Mouse (Mus musculus) v-Abl transformed pro-B cells (cell line): ENCODE data around the gene Fat3.

Experiments
- in situ Hi-C, 2 experiments: fragments of 400-800 bp; cut with MboI; formaldehyde crosslinking; loops; one replicate each; pipeline ENCODE4 v1.15.1; 2025; ENCODE audit not compliant: unreplicated experiment in 2 of 2

Gene Fat3

DNA sequence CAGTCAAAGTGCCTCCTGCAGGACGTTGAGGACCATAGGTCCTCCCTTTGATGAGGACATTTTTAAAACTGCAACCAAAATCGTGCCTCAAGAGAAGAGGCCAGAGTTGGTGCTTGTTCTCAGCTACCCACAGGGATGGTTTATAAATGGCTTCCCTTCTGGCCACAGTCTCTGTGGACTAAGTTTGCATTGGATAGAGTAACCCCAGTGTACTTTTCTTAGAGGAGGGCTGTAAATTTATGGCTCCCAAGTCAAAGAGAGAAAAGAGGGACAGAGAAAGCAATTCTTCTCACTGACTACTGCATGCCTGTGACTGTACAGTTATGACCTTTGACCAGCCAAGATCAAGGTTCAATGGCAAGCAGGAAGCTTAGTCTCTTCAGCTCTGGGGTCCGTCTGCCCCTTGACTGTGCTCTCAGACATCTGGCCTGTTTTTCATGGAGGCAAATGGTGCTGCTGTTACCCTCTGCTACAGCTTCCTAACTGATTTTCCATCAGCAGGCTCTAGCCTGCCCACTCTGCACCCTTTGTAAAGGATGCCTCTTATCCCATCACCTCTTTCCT lies 542.8 kb downstream of the Fat3 start:
- in situ Hi-C loops: no loop called here

DNA sequence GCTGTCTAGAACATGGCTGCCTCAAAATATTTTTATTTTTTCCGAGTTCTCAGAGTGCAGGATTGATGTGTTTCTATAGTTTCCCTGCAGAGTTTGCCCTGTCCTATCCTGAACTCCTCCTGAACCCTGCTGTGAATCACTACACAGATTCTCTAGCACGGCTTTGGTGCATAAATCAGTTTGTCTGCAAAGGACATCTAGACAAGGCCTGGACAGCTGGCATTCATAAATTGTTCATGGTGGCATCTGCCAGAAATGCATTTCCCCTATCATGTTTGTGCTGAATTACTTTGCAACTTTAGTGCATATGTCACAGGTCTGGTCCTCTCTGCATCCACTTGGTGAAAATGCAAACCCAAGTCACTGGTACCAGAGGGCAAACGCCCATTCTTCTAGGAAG lies 543.3 kb downstream of the Fat3 start:
- in situ Hi-C loops: no loop called here

DNA sequence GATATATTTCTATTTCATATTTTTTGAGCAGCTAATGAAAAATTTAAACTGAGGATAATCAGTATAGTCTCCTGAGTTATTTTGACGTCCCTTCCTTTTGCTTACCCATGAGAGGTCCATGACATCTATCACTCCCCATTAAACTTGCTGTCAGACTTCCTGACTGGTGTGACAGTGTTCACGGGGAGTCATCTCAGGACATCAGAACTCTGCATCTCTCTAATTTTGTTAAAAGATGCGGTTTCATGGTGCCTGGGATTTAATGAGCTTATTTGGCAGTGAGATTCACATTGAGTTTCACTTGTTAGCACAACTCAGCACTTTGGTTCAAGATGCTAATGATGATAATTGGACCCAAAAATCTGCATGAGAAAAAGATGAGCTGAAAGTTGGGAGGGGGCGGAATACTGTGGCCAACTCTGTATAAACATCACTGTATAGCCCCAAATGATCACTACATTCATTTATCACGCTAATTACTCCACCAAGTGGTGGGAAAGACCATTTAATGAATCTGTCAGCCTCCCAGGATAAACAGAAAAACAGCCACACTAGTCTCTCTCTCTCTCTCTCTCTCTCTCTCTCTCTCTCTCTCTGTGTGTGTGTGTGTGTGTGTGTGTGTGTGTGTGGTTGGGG lies 545.8 kb downstream of the Fat3 start:
- in situ Hi-C loops: no loop called here

DNA sequence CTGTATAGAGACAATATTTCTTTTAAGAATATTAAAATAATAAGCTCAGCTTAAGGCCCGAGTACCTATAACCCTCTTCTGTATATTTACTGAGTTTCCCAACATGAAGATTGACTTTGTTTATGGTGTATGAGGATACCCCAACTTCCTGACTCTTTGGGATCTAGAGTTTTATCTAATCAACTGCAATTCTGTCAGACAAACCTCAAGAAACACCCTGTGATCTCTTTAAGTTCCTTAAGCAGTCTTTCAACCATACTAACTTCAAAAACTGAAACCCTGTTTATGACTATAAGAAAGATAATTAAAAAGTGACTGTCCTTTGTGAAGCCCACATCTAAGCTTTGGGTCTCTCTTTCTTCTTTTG lies 546.8 kb downstream of the Fat3 start:
- in situ Hi-C loops: no loop called here

DNA sequence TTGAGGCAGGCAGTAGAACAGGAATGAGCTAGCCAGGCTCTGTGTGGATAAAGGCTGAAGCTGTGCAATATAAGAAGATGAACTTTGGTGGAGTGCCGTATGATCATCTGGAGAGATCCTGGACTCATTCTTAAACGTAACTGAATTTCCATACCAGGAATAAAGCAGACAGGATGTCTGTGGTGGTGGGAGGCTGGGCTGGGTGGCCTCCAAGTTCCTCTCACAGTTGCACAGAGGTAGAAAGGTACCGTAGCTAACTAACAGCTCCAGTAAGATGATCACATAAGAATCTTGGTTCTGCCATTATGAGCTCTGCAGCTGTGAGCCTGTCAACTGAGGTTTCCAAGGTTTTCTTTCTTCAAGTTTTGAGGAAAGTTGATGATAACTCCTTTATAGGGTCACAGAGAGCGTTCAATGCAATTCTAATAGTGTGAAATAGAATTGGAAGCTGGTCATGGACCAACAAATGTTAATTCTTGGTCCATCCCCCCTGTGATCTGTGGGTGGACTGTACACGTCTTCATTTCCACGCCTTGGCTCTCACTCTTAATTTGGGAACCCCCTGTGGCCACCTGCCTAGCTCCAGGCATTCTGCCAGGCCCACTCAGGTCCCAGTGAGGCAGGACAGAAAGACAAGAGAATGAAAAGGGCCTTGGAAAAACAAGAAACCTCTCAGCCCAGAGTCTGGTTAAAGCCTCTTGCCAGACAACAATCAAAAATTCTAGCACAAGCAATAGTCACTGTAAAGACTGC lies 547.3 kb downstream of the Fat3 start:
- in situ Hi-C loops: no loop called here

DNA sequence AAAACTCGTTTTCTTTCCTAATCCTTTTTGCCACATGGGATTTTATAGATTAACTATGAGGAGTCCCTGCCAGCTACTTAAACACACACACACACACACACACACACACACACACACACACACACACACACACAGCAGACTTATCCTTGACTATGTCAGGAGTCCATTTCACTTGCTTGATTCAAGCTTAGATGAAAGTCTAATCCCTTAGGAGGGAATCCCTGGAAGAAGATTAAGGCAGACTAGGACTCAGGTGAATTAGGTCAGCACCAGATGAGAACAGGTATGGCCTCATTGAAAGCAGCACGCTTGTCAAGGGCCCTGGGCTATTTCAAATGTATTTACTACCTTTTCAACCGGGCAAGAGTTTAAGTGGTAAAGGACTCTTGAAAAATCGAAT lies 553.0 kb downstream of the Fat3 start:
- in situ Hi-C loops: no loop called here

DNA sequence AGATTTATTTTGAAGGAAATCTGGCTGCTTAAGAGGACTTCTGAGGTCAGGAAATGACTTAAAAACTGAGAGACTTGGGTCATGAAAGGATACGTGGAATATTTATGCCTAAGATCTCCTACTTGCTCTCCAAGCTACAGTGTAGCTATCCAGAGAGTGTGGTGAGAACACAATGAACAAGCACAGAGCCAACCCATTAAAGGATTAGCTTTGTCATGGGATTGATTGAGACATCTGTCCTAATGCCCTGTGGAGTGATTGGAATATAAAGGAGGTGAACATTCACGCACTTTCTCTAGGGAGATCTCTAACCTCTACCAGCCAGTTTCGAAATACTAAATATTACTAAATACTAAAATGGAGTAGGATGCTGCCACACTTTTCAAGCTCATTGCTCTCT lies 556.9 kb downstream of the Fat3 start:
- in situ Hi-C loops: no loop called here

DNA sequence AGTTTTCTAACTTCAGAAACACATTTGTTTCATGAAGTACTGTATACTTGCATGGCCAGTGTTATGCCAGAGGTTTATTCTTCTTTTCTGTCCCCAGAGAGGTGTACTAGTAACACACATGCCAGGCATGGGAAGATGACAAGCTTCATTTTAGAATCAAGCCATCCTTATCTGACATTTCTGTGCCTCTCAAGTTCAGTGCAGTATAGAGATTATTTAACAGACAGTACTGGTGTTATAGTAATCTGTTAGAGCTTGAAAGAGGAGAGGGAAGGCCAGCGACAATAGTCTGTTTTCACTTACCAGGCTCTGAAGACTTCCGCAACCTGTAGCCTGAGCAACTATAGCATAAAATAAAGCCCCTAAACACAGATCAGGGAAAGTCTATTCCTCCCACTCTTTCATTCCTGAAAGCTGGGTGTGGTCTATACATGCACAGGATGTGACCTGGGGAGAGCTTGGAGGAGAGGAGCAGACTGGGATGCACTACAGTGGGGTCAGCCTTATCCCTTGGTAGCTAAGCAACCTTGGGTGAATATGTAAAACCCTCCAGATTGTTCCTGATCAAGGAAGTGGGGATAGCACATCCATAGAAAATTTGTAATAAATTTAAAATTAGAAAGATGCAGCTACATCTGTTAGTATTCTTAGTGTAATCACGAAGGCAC lies 557.5 kb downstream of the Fat3 start:
- in situ Hi-C loops: no loop called here

DNA sequence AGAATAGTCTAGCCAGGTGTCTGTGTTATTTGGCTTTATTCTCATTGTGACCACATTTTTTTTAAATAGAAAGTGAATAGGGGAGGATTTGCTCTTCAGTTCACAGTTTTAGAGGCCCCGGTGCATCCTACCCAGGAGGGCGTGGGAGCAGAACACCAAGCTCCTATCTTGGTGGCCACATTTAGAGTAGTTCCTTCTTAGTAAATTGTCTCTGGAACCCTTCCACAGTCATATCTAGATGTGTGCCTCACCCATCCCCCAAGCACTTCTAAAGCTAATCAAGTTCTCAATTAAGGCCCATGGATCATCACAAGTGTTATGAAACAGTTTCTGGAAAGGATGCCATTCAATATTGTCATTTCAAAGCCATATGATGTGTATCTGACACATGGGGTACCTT lies 559.3 kb downstream of the Fat3 start:
- in situ Hi-C loops: no loop called here

DNA sequence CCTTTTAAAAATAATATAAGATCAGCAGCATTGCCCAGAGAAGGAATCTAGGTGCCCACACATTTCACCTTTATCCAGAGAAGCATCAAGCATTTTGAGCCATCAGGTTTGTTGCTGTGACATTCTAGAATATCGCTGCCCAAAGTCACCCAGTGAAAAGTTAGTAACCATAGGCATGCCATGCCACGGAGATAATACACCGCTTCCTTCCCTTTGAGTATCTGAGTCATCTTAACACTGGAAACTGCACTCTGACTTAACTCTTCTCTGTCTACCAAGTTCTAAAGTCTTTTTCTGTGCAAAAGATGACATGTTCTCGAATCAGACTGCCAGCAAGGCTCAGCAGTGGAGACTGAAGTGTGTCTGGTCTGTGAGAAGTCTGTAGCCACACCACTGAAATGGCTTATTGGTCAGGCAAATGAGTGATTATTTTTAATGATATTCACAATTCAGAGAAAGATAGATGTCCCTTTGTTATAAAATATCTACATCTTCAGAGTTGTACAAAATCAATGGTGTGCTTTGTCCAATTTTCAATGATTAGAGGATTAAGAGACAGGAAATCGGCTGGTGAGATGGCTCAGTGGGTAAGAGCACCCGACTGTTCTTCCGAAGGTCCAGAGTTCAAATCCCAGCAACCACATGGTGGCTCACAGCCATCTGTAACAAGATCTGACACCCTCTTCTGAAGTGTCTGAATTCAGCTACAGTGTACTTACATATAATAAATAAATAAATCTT lies 560.0 kb downstream of the Fat3 start:
- in situ Hi-C loops: no loop called here

DNA sequence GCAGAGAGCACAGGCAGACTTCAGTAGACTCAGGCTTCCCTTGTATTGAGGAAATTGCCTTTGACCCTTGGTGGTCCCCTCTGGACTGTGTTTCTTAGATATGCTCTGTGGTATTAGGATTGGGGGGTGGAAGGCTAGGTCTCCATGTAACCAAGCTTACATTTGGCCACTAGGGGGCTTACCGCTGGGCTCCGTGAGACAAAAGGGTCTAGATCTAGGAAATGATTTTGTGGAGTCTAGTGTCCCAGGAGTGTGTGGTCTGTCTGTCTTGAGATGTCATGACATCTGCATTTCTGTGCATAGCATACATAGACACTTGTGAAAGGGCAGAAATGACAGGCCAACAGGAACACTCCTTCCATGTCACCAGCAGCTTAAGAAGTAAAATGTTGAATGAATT lies 561.5 kb downstream of the Fat3 start:
- in situ Hi-C loops: no loop called here

DNA sequence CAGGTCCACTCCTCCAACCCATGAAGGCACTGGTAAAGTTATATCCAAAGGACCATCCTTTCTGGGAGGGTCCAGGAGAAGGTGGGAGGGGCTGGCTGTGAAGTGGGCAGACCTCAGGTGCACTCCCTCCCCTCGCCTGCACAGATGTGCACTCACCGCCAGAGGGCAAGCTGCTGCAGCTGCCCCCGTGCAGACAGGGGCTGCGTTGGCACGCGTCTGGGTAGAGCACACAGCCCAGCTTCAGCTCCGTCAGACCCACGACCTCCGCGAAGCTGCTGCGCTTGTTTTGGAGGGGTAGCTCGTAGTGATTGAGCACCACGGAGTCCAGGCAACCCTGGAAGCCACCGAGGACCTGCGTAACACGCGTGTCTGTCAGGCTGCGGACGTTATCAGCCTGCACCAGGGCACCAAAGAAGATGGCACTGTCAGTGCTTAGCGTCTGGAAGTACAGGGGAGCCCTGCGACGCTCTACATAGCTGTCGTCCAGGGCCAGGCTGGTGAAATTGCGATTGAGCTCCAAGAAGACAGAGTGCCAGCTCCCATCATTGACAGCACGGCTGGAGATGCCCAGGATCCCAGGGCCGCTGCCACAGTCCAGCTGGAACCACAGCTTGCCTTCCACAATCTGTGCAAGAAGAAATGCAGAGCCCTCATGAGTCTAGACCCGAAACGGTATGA lies 563.1 kb downstream of the Fat3 start:
- in situ Hi-C loops: no loop called here

DNA sequence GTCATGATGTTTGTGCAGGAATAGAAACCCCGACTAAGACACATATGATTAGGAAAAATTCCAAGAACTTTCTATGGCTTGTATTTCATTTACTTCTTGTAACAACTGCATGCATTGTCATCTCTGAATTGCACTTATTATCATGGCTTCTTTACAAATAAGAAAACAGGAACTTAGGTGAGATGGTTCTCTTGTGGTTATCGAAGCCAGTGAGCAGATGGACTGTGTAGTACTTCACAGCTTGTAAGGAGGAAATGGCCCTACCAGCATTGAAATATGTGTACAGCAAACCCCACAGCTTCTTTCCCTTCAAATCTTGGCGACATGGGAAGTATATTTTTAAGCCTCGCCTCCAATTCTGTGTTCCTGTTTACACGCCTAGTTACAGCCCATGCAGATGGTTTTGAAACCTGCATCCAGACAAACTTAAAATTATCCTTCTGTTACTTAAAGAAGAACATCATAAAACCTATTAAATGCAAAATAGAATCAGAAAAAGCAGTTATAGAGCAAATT lies 570.1 kb downstream of the Fat3 start:
- in situ Hi-C loops: no loop called here

DNA sequence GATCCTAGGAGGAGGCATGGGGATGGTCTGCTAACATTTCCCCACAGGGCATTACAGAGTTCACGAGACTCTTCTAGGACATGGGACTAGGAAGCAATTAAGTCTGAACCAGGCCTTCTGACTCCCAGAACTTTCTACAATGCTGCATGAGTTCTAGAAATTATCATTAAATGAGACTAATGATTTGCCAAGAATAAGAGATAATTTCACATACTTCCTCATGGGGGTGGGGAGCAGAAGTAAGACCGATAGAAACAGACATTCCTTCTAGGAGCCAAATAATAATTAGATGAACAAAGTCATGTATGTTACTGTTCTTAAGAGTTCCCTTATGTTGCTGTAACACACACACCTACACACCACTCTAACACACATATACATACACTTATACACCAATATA lies 572.8 kb downstream of the Fat3 start:
- in situ Hi-C loops: no loop called here

DNA sequence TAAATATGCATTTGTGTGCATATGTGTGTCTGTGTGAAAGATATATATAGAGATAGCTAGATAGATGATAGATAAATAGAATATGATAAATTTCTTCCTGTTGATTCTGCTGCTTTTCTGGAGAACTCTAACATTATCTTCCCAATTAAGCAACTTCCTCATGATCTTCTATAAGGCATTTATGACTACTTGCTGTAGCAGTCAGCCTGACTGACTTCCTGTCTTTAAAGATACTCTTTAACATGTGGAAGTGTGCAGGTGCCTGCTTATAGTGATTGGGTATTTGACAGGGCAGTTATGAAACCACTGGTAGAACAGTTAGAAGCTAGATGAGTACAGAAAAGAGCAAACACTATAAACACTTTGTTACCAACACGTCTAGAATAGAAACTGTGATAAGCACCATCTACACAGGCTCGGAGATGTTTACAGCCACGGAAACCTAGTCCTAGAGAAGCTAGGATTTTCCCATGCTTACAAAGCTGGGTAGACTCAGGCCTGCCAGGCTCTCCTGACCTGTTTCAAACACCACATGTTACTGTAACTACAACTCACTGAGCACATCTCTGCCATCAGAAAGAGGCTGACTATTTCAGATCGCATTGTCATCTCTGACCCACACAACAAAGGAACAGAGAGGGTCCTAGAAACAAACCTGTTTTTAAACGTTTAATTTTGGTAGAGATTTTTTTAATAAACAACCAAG lies 573.6 kb downstream of the Fat3 start:
- in situ Hi-C loops: no loop called here

DNA sequence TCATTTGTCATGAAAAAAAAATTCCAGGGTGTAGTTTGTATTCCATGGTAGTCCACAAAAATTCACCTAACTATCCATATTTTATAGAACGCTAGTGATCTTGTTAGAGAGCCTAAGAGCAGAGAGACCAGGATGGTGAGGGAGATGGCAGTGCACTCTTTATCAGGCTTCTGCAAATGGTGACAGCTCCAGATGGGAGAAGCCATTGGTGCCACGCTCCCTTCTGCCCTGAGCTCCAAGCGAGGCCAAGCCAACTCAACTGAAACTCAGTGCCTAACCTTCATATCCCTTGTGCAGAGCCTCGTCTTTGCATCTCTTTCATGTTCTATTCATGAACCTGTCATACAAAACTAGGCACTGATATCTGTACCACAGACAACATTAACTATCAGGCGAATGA lies 575.8 kb downstream of the Fat3 start:
- in situ Hi-C loops: no loop called here

DNA sequence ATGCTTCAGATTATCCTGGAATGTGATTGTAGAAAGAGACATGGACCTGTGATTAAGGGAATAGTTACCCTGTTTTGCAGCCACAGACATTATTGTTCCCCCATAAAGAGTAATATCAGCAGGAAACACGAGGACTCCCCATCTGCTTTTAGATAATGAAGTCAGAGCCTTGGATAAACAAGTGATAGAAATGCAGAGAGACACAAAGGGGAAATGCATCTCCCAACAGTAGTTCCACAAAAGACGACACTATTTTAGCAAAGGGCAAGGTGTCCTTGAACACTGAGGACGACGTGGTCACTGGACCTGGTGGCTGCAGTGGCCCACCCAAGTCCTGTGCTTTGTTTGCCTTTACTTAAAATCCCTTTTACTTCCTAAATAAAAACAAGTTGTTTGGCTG lies 580.8 kb downstream of the Fat3 start:
- in situ Hi-C loops: no loop called here

DNA sequence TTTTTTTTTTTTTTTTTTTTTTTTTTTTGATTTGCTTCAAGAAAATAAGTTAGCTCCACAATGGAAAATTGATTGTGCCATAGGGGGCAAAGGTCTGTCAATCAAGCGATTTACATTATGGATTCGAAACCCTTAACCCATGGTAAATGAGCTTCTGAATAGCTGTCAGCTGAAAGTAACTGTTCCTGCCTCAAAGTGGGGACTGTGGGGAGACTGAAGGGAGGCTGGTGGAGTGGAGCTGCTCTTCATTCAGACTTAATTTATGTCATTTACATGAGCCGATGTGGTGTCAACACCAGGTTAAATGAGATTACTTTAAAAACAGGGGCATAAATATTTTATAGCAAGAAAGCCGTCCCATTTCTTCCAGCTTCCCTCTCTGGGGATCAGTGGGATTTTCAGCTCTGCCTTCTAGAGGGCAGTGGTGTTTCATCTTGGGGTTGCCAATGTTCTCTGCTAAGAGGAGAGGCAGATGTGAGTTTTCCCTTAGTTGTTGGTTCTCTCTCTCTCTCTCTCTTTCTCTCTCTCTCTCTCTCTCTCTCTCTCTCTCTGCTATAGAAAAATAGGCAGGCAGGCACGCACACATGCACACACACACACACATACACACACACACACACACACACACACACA lies 581.6 kb downstream of the Fat3 start:
- in situ Hi-C loops: no loop called here

DNA sequence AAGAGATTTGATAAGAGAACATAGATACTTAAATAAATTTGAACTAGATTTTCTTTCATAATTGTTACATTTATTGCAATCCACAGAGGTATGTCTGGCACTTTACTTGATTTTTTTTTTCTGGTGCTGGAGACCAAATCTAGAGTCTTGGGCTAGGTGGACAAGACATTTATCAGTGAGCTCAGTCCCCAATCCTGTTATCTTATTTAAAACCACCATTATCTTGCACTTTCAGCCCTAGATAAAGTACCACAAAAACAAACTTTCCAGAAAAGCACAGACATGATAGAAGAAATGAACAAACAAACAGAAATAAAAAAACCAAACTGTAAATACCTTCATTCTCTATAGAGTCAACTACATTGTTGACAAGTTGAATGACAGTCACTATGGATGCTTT lies 584.5 kb downstream of the Fat3 start:
- in situ Hi-C loops: no loop called here
